ENCODE assay signal across 11 mouse cellular contexts in genomic region chr11:68144235-68145065, GRCm38 (mm10).
A peak's percentile ranks its signal among the peaks of the same experiment; 100 is the strongest.
DNase-seq lines count a peak whose midpoint lies in the region; ATAC-seq and TF ChIP-seq lines count a peak whose summit lies in the region.
"Had no signal": no experiment of that assay in that cellular context is flagged by ENCODE, and none has a peak within 500 bp of the region (broad histone marks: within the 10 kb centered on the region; RNA-seq: fewer than 3 reads in every experiment).

No protein-coding gene starts in this region.

- H3K4me2 ChIP-seq in forebrain, embryonic 12.5 days, result peak overlapping the region; percentile 44
- H3K4me2 ChIP-seq in intestine, embryonic 16.5 days (ENCODE audit: low read depth, low read length), result no peak overlapping the region
- peak overlapping the region; percentile 9; the same call in 1 of the 2 replicates for H3K4me2 ChIP-seq in neural tube, embryonic 15.5 days

- H3K27me3 ChIP-seq in forebrain, embryonic 12.5 days, result peaks cover 54% of the 10 kb centered on the region
- H3K27me3 ChIP-seq in intestine, embryonic 16.5 days (replicated peaks; ENCODE audit: control insufficient read depth, insufficient read depth, low read length), result no peaks in the 10 kb centered on the region
- no peaks in the 10 kb centered on the region for H3K27me3 ChIP-seq in neural tube, embryonic 15.5 days (replicated peaks)

- WGBS in forebrain, embryonic 12.5 days, result 21% methylated on average over 13 of the region's 13 CpGs
- WGBS in intestine, embryonic 16.5 days, result 47% methylated on average over 13 of the region's 13 CpGs
- 15% methylated on average over 13 of the region's 13 CpGs for WGBS in neural tube, embryonic 15.5 days

- DNase-seq in layer of hippocampus, adult 2 months (ENCODE audit: low spot score in 2 of 2), result no peak
- DNase-seq in layer of hippocampus, adult 9-11 months, result no peak
- DNase-seq in yolk sac, embryonic 10.5 days (ENCODE audit: low spot score), result no peak
- no peak for DNase-seq in cerebellum, postnatal 10 days
- no peak for DNase-seq in frontal cortex, postnatal 10 days (ENCODE audit: low spot score in 2 of 2)
- DNase-seq: heart, adult 2 months had no signal

- H3K4me3 ChIP-seq in layer of hippocampus, adult 2 months, result no peak overlapping the region
- no peak overlapping the region for H3K4me3 ChIP-seq in forebrain, embryonic 12.5 days (replicated peaks)
- H3K4me3 ChIP-seq in intestine, embryonic 16.5 days (ENCODE audit: low read length), result no peak overlapping the region
- no peak overlapping the region for H3K4me3 ChIP-seq in neural tube, embryonic 15.5 days (replicated peaks)
- H3K4me3 ChIP-seq: heart, adult 2 months; megakaryocyte, embryonic 14.5 days had no signal

- no peak for ATAC-seq in forebrain, embryonic 12.5 days (ENCODE audit: low FRiP score)
- ATAC-seq in intestine, embryonic 16.5 days, result no peak
- peak; percentile 5; the same call in 1 of the 2 replicates for ATAC-seq in neural tube, embryonic 15.5 days (ENCODE audit: low FRiP score)

- 0 out of 2 replicates have a peak overlapping the region, but pooled peaks have one; percentile 17 for H3K9ac ChIP-seq in forebrain, embryonic 12.5 days
- H3K9ac ChIP-seq in intestine, embryonic 16.5 days (ENCODE audit: low read depth, low read length), result no peak overlapping the region
- 0 out of 2 replicates have a peak overlapping the region, but pooled peaks have one; percentile 20 for H3K9ac ChIP-seq in neural tube, embryonic 15.5 days (replicated peaks)
- H3K9ac ChIP-seq: liver, embryonic 14.5 days had no signal

- no peaks in the 10 kb centered on the region for H3K36me3 ChIP-seq in forebrain, embryonic 12.5 days (replicated peaks)
- no peaks in the 10 kb centered on the region for H3K36me3 ChIP-seq in intestine, embryonic 16.5 days (ENCODE audit: control insufficient read depth, insufficient read depth, low read length)
- no peaks in the 10 kb centered on the region for H3K36me3 ChIP-seq in neural tube, embryonic 15.5 days

- H3K27ac ChIP-seq in layer of hippocampus, adult 2 months, result peak overlapping the region; percentile 56; the same call in 1 of the 2 replicates
- peak overlapping the region; percentile 90 for H3K27ac ChIP-seq in forebrain, embryonic 12.5 days
- peak overlapping the region; percentile 34; the same call in 1 of the 2 replicates for H3K27ac ChIP-seq in intestine, embryonic 16.5 days (ENCODE audit: low read length)
- H3K27ac ChIP-seq in neural tube, embryonic 15.5 days (replicated peaks), result peak overlapping the region; percentile 83
- H3K27ac ChIP-seq: heart, adult 2 months; liver, embryonic 14.5 days had no signal

- no peak for TF ChIP-seq CTCF in layer of hippocampus, adult 2 months (conservative IDR thresholded peaks at IDR 0.05)

- H3K4me1 ChIP-seq in forebrain, embryonic 12.5 days, result peaks cover 54% of the 10 kb centered on the region
- peaks cover 25% of the 10 kb centered on the region for H3K4me1 ChIP-seq in intestine, embryonic 16.5 days (ENCODE audit: control insufficient read depth, insufficient read depth, low read length)
- H3K4me1 ChIP-seq in neural tube, embryonic 15.5 days, result peaks cover 47% of the 10 kb centered on the region

- no peaks in the 10 kb centered on the region for H3K9me3 ChIP-seq in forebrain, embryonic 12.5 days
- no peaks in the 10 kb centered on the region for H3K9me3 ChIP-seq in intestine, embryonic 16.5 days (ENCODE audit: control insufficient read depth, low read length)
- H3K9me3 ChIP-seq in neural tube, embryonic 15.5 days (replicated peaks), result no peaks in the 10 kb centered on the region

Comparison
In these comparisons a context has a peak if more than half of its experiments do, and no peak if none do; other contexts are left out.
1. H3K27ac ChIP-seq: peak in every context shown above with its lines; median percentile 90 in forebrain, embryonic 12.5 days; 83 in neural tube, embryonic 15.5 days; 56 in layer of hippocampus, adult 2 months; 34 in intestine, embryonic 16.5 days.